Mouse (Mus musculus) liver, postnatal 0 days (tissue): ENCODE measurements at regions not wholly inside any gene's neighbourhood (a gene's known extent, or its start where the extent isn't known, plus 50 kb on each side); places are given as distances from the start of the nearest gene placed in this dataset.

Experiments
- CTCF ChIP-seq: sonication (generic); IDR thresholded peaks from 2 replicates; pipeline ENCODE4 v1.5.1; 2016; ENCODE audit warnings: antibody characterized with exemption, low read depth
- EP300 ChIP-seq: IDR thresholded peaks from 2 replicates; pipeline ENCODE4 v1.6.1; 2016; ENCODE audit warnings: antibody characterized with exemption, low read depth, mild to moderate bottlenecking

- TF ChIP-seq CTCF, result no peak
- no peak for TF ChIP-seq EP300
Measured at GRCm38 (mm10) chr2:92525062-92525623, 64.8 kb upstream of the Slc35c1 start.
